Mouse (Mus musculus) C2C12 (cell line): ENCODE data around the gene Limch1.

ENCODE experiments used
- CEBPB ChIP-seq: IDR thresholded peaks from one replicate; pipeline ENCODE4 v1.6.1; 2011; ENCODE audit warnings: low read depth, mild to moderate bottlenecking, control low read depth, moderate library complexity
- CTCF ChIP-seq: IDR thresholded peaks from one replicate; pipeline ENCODE4 v1.5.1; 2011; ENCODE audit not compliant: control insufficient read depth, insufficient read depth, insufficient read length

- no peak for TF ChIP-seq CTCF
- no peak for TF ChIP-seq CEBPB
Observed at GRCm38 (mm10) chr5:66807737-66808136, 62.1 kb downstream of the Limch1 start.
